Mouse (Mus musculus): Measurements from ENCODE around the gene Slco3a1. TPM values are rescaled to one million over a fixed set of nuclear protein-coding genes. Genes with fewer than 3 reads are reported as not detected.
A peak's percentile ranks its signal among the peaks of the same experiment; 100 is the strongest.

Gene Slco3a1
- polyA plus RNA-seq, 1 experiment: 66.6 TPM

DNA sequence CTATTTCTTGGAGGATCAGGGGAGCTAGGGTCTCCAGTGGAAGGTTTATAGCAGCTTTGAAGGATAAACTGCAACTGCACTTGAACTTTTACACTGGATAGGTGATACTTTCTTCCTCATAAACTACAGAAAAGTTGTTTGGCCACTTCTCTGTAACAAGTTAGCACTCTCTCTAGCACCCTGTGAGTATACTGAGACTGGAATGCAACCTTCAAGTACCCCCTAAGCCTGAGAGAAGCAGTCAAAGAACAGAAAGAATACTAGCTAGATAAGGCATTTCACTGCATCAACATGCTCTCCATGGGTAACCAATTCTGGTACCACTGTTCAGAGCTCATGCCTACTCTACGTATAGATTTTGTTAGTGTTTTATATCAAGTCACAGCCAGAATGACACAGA, 128.6 kb downstream of the Slco3a1 start:
- no peak for DNase-seq
- Histone ChIP-seq H3K27ac (ENCODE audit: insufficient read depth, low read length) (no peak overlapping the region), H3K4me3 (replicated peaks; ENCODE audit: insufficient read depth, low read depth, low read length) (no peak overlapping the region), H3K27me3 (ENCODE audit: control insufficient read depth, insufficient read depth, low read length) (no peaks in the 10 kb centered on the region; the same call in 1 of the 2 replicates), H3K4me1 (ENCODE audit: control insufficient read depth, insufficient read depth, low read length) (peaks cover 41% of the 10 kb centered on the region)
- WGBS: 91% methylated on average over 1 of the region's 1 CpGs
- no peak for TF ChIP-seq CTCF (IDR thresholded peaks at IDR 0.05; ENCODE audit: borderline replicate concordance, insufficient read depth, low read depth, low read length)
- no peak for TF ChIP-seq POLR2A (IDR thresholded peaks at IDR 0.05; ENCODE audit: borderline replicate concordance, insufficient read depth, low read length)

DNA sequence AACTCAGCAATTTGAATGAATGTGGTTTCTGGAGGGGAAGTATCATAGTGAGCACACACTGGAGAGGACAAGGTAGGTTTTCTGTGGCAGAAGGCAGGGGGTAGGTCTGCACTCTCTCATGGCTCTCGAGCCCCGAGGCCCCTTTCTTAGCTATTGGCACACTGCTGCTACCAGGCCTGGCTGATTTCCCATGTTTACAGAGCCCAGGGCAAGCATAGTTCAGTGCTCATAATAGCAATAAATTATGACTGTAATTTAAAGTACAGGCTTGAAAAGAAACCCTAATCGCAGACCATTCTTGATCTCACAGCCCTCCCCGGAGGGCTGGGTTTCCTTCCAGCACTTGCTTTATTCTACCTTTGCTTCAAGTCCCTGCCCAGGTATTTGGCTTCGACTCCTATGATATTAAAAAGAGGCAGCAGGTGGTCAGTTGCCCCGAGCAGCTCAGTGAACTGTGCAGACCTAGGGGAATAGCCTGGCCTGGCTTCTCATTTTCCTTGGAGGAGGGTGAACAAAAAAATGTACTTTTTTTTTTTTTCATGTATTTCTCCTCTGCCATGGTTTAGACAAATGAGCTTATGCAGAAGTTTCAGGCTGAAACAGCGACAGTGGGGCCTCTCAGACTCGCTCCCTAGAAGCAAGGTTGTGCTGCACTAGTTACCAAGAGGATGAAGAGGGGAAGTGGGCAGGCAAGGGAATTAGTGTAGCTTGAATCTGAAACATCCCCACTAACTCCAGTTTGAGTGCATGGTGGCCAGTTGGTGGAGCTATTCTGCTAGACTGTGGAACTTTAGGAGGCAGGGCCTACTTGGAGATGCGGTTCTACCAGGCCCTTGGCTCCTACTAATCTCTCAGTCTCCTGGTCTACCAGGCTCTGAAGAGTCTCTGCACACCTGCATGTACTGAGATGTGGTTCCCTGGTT, 130.4 kb downstream of the Slco3a1 start:
- Histone ChIP-seq H3K4me1 (ENCODE audit: control insufficient read depth, insufficient read depth, low read length) (peaks cover 41% of the 10 kb centered on the region), H3K27ac (ENCODE audit: insufficient read depth, low read length) (no peak overlapping the region), H3K4me3 (replicated peaks; ENCODE audit: insufficient read depth, low read depth, low read length) (no peak overlapping the region), H3K27me3 (ENCODE audit: control insufficient read depth, insufficient read depth, low read length) (no peaks in the 10 kb centered on the region; the same call in 1 of the 2 replicates)
- DNase-seq: peak; percentile 40 to 52
- TF ChIP-seq CTCF (IDR thresholded peaks at IDR 0.05; ENCODE audit: borderline replicate concordance, insufficient read depth, low read depth, low read length): peak; percentile 57
- no peak for TF ChIP-seq POLR2A (IDR thresholded peaks at IDR 0.05; ENCODE audit: borderline replicate concordance, insufficient read depth, low read length)
- WGBS: 26% methylated on average over 9 of the region's 9 CpGs

DNA sequence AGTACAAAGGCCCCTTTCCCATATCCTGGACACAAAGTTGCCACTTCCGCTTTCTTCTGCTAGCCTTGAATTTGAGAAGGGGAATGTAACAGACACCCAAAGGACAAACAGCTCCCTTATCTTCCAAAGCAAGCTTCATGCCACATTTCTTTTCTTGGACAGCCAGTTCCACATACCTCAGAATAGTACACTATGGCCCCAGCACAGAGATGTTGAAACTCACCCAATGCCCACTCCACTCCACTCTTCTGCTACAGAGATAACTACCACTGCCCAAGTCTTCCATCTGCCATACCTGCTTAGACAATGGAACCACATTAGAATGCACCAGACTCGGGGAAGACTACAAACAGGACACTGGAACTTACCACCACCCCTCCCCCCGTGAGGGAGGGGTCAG, 131.3 kb downstream of the Slco3a1 start:
- Histone ChIP-seq H3K27me3 (ENCODE audit: control insufficient read depth, insufficient read depth, low read length) (no peaks in the 10 kb centered on the region; the same call in 1 of the 2 replicates), H3K4me3 (replicated peaks; ENCODE audit: insufficient read depth, low read depth, low read length) (no peak overlapping the region), H3K27ac (ENCODE audit: insufficient read depth, low read length) (no peak overlapping the region), H3K4me1 (ENCODE audit: control insufficient read depth, insufficient read depth, low read length) (peaks cover 41% of the 10 kb centered on the region)
- no peak for DNase-seq
- WGBS: 72% methylated on average over 3 of the region's 3 CpGs
- TF ChIP-seq CTCF (IDR thresholded peaks at IDR 0.05; ENCODE audit: borderline replicate concordance, insufficient read depth, low read depth, low read length): no peak
- no peak for TF ChIP-seq POLR2A (IDR thresholded peaks at IDR 0.05; ENCODE audit: borderline replicate concordance, insufficient read depth, low read length)

DNA sequence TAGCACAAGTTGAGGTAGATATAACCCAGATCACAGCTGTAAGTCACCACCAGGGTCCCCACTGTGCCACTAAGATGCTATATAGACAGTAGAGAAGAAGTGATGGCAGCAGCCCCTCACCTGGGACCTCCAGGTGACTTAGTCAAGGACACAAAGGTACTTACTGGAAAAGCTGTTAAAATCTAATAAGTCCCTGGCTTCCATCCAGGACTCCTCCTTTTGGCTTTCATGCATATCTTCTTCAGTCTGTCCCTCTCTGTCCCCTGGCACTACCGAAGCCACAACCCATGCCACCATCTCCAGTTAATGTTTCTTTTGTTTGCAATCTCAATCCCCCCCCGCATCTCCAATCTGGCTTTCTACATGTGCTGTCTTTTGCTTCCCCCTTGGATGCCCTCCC, 131.8 kb downstream of the Slco3a1 start:
- no peak for TF ChIP-seq CTCF (IDR thresholded peaks at IDR 0.05; ENCODE audit: borderline replicate concordance, insufficient read depth, low read depth, low read length)
- no peak for TF ChIP-seq POLR2A (IDR thresholded peaks at IDR 0.05; ENCODE audit: borderline replicate concordance, insufficient read depth, low read length)
- Histone ChIP-seq H3K27ac (ENCODE audit: insufficient read depth, low read length) (no peak overlapping the region), H3K4me3 (replicated peaks; ENCODE audit: insufficient read depth, low read depth, low read length) (no peak overlapping the region), H3K27me3 (ENCODE audit: control insufficient read depth, insufficient read depth, low read length) (no peaks in the 10 kb centered on the region), H3K4me1 (ENCODE audit: control insufficient read depth, insufficient read depth, low read length) (peaks cover 41% of the 10 kb centered on the region)
- no peak for DNase-seq
- WGBS: 54% methylated on average over 2 of the region's 2 CpGs

DNA sequence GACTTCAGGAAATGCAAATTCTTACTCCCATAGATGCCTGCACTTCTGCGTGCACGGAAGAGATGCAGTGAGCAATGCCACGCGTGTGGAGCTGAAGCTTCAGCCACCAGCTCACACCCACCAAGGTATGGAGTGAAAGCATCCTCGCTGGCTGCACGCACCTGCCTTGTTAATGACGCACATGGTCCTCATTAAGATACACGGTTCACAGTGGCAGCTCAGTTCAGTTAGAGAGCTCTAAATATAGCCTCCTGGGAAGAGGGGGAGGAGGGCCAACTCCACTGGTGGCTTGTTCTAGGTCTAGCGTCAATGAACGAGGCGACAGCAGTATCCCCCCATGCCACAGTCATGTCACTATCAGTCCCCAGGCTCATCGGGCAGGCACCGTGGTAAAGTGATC, 132.6 kb downstream of the Slco3a1 start:
- WGBS: 17% methylated on average over 13 of the region's 13 CpGs
- no peak for TF ChIP-seq POLR2A (IDR thresholded peaks at IDR 0.05; ENCODE audit: borderline replicate concordance, insufficient read depth, low read length)
- TF ChIP-seq CTCF (IDR thresholded peaks at IDR 0.05; ENCODE audit: borderline replicate concordance, insufficient read depth, low read depth, low read length): no peak
- Histone ChIP-seq H3K27ac (ENCODE audit: insufficient read depth, low read length) (peak overlapping the region; percentile 12; the same call in 1 of the 2 replicates), H3K4me3 (replicated peaks; ENCODE audit: insufficient read depth, low read depth, low read length) (no peak overlapping the region), H3K4me1 (ENCODE audit: control insufficient read depth, insufficient read depth, low read length) (peaks cover 46% of the 10 kb centered on the region), H3K27me3 (ENCODE audit: control insufficient read depth, insufficient read depth, low read length) (no peaks in the 10 kb centered on the region)
- DNase-seq: peak; percentile 48 to 62

DNA sequence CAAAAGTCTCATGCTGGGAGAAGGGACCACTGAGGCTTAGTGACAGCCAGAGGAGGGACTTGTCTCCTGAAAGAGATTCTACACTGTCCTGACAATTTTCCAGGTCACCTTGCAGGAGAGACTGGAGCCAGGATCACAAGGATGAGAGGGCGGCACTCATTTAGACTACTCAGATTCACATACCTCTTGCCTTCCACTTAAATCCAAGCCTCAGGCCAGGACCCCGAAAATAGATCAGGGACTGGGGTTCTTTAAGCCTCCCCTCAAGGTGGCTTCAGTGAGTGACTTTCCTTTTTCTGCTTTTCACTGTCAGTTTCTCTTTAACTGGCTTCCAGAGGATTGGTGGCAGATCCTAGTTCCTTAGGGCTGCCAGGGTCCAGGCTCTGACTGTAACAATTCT, 133.0 kb downstream of the Slco3a1 start:
- DNase-seq: peak in 1 of 2 experiments; percentile 33
- peaks cover 46% of the 10 kb centered on the region for H3K4me1 ChIP-seq (ENCODE audit: control insufficient read depth, insufficient read depth, low read length)
- H3K27ac ChIP-seq (ENCODE audit: insufficient read depth, low read length): peak overlapping the region; percentile 12; the same call in 1 of the 2 replicates
- no peaks in the 10 kb centered on the region for H3K27me3 ChIP-seq (ENCODE audit: control insufficient read depth, insufficient read depth, low read length)
- H3K4me3 ChIP-seq (replicated peaks; ENCODE audit: insufficient read depth, low read depth, low read length): no peak overlapping the region
- WGBS: 61% methylated on average over 2 of the region's 2 CpGs
- TF ChIP-seq POLR2A (IDR thresholded peaks at IDR 0.05; ENCODE audit: borderline replicate concordance, insufficient read depth, low read length) (no peak), CTCF (IDR thresholded peaks at IDR 0.05; ENCODE audit: borderline replicate concordance, insufficient read depth, low read depth, low read length) (no peak)

DNA sequence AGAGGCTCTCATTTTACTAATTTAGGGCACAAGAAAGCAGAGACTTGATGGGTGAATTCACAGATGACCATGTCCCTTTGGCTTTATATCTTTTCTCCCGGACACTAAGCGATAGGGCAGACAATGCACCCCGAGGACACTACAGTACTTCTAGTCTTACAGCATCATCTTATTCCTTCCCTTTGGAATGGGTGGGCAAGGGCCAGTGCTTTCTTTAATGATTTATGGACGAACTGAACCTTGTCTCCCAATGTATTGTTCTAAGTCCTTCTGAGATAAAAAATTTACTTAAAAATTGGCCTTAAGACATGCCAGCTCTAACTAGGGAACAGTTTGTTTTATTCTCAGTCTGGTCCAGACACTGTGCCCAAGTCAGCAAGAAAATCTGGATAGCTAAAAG, 134.9 kb downstream of the Slco3a1 start:
- Histone ChIP-seq H3K4me1 (ENCODE audit: control insufficient read depth, insufficient read depth, low read length) (peaks cover 55% of the 10 kb centered on the region), H3K4me3 (replicated peaks; ENCODE audit: insufficient read depth, low read depth, low read length) (no peak overlapping the region), H3K27ac (ENCODE audit: insufficient read depth, low read length) (no peak overlapping the region), H3K27me3 (ENCODE audit: control insufficient read depth, insufficient read depth, low read length) (no peaks in the 10 kb centered on the region)
- 91% methylated on average over 4 of the region's 4 CpGs for WGBS
- no peak for DNase-seq
- TF ChIP-seq CTCF (IDR thresholded peaks at IDR 0.05; ENCODE audit: borderline replicate concordance, insufficient read depth, low read depth, low read length) (no peak), POLR2A (IDR thresholded peaks at IDR 0.05; ENCODE audit: borderline replicate concordance, insufficient read depth, low read length) (no peak)

DNA sequence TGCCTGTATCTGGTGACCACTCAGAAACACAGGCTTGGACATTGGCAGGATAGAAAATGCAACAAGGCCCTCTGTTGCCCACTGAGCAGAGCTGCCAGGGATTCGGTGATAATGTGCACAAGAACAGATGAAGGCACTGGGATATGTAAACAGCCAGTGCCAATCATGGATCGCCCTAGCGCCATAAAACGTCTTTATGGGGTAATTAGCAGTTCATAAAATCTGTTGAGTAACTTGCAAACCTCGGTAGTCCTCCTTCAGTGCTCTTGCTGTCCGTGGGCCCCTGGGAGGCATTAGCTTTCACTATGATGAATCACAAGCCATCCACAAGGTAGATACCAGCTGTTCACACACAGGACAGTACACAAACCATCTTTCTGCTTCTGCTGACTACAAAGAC, 137.6 kb downstream of the Slco3a1 start:
- Histone ChIP-seq H3K4me1 (ENCODE audit: control insufficient read depth, insufficient read depth, low read length) (peaks cover 36% of the 10 kb centered on the region), H3K27me3 (ENCODE audit: control insufficient read depth, insufficient read depth, low read length) (no peaks in the 10 kb centered on the region), H3K4me3 (replicated peaks; ENCODE audit: insufficient read depth, low read depth, low read length) (no peak overlapping the region), H3K27ac (ENCODE audit: insufficient read depth, low read length) (no peak overlapping the region)
- DNase-seq: no peak
- WGBS: 62% methylated on average over 6 of the region's 6 CpGs
- no peak for TF ChIP-seq POLR2A (IDR thresholded peaks at IDR 0.05; ENCODE audit: borderline replicate concordance, insufficient read depth, low read length)
- no peak for TF ChIP-seq CTCF (IDR thresholded peaks at IDR 0.05; ENCODE audit: borderline replicate concordance, insufficient read depth, low read depth, low read length)

Data from cerebellum, adult 2 months (tissue).